Mouse (Mus musculus) adrenal gland, postnatal 4 days (tissue): ENCODE measurements around the gene Slc22a16. TPM values are rescaled to one million over a fixed set of nuclear protein-coding genes. Genes with fewer than 3 reads are reported as not detected.

Experiments used
- total RNA-seq, 2 experiments: library from RNA; stranded (reverse); gene quantifications; 2 replicates each; pipeline ENCODE4 v1.2.3; 2021

Gene Slc22a16
- total RNA-seq, 2 experiments from 2014 or later: not detected

Other genes starting within 250 kb of the Slc22a16 start
- 10 to 100 TPM; 19.7 to 20.2 TPM for gene Cdk19, start 230.8 kb upstream of the Slc22a16 start, total RNA-seq
- 1 to 10 TPM; 6.6 to 7.4 TPM for gene Ddo, start 59.7 kb downstream of the Slc22a16 start, total RNA-seq
- 1 to 10 TPM; 9.3 to 9.9 TPM for gene Mettl24, start 112.9 kb downstream of the Slc22a16 start, total RNA-seq